Mouse (Mus musculus): ENCODE data around the gene Slitrk2. TPM values are rescaled to one million over a fixed set of nuclear protein-coding genes. Genes with fewer than 3 reads are reported as not detected.

Gene Slitrk2
- polyA plus RNA-seq (2015; fragmentation: Nextera tagmentation; extraction: Ambion mirVana): 1.4 and 1.5 TPM in 2 replicates

DNA sequence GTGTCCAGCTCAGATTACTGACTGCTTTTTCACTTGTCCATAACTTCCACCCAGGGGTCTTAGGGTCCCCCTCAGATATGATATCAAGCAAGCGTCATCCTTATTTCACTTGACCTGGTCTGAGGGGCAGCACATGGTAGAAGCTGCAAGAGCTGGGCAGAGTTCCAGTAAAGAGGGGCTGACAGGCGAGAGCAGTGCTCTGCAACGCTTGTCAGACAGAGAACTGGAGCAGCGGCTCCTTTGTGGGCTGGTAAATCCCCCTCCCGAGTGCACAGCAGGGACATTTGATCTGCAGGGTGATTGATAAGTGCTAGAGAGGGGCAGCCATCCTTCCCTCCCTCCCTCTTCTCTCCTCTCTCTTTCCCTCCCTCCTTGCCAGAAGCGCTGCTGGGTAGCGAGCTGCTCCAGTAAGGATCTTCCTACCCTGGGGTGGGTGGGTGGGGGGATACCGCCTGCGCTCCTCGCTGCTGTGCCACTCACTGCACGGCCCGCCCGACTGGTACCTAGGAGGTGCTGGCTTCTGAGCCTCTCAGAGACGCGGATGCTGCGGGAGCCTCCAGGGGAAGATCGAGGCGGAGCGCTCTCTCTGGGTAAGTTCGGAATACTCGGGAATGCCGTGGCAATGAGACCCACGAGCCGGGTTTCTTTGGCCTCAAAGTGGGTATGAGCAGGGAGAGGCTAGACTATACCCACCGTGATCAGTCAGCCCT lies at the start of gene Slitrk2:
Gene Slitrk2 (plus strand): TSS at position 408 of the 710 bp plus-strand sequence.
- H3K4me2 ChIP-seq (ENCODE audit: low read depth, low read length): peak within 1 kb of the TSS; percentile 55
- H3K36me3 ChIP-seq (ENCODE audit: control insufficient read depth, insufficient read depth, low read length): no peaks in the 10 kb centered on the region
- peak; percentile 29; the same call in 1 of the 2 replicates for ATAC-seq (ENCODE audit: insufficient read depth, low FRiP score)
- no peaks in the 10 kb centered on the region for H3K9me3 ChIP-seq (replicated peaks; ENCODE audit: control insufficient read depth, low read length)
- H3K9ac ChIP-seq (ENCODE audit: low read length): peak within 1 kb of the TSS; percentile 57; the same call in 1 of the 2 replicates
- 10% methylated on average over 25 of the region's 25 CpGs for WGBS
- no peaks in the 10 kb centered on the region for H3K4me1 ChIP-seq (ENCODE audit: control insufficient read depth, insufficient read depth, low read length)
- H3K27ac ChIP-seq (ENCODE audit: low read length): no peak within 1 kb of the TSS
- H3K4me3 ChIP-seq (replicated peaks; ENCODE audit: low read length): peak within 1 kb of the TSS; percentile 36
- H3K27me3 ChIP-seq (ENCODE audit: control insufficient read depth, insufficient read depth, low read length): no peaks in the 10 kb centered on the region

DNA sequence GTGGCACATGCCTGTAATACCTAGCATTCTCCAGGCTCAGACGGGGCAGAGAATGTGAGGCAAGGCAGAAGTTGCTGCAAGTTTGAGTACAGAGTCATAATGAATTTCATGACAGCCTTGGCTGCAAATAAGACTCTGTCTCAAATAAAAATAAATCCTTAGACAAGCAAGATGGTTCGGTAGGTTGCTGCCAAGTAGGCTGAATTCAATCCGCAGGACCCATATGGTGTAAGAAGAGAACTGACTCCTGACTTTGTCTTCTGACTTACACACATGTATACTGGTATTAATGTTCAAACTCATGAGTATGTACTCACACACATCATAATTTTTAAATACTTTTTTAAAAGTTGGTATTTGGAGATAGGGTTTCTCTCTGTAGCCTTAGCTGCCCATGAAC lies 43.6 kb upstream of the Slitrk2 start:
- no peak overlapping the region for H3K4me2 ChIP-seq (ENCODE audit: low read depth, low read length)
- ATAC-seq (ENCODE audit: insufficient read depth, low FRiP score): no peak
- H3K27me3 ChIP-seq (ENCODE audit: control insufficient read depth, insufficient read depth, low read length): no peaks in the 10 kb centered on the region
- H3K4me3 ChIP-seq (replicated peaks; ENCODE audit: low read length): no peak overlapping the region
- H3K27ac ChIP-seq (ENCODE audit: low read length): no peak overlapping the region
- H3K9me3 ChIP-seq (replicated peaks; ENCODE audit: control insufficient read depth, low read length): no peaks in the 10 kb centered on the region; the same call in 1 of the 2 replicates
- no peaks in the 10 kb centered on the region for H3K4me1 ChIP-seq (ENCODE audit: control insufficient read depth, insufficient read depth, low read length)
- 73% methylated on average over 3 of the region's 3 CpGs for WGBS
- no peaks in the 10 kb centered on the region for H3K36me3 ChIP-seq (ENCODE audit: control insufficient read depth, insufficient read depth, low read length)
- no peak overlapping the region for H3K9ac ChIP-seq (ENCODE audit: low read length)

DNA sequence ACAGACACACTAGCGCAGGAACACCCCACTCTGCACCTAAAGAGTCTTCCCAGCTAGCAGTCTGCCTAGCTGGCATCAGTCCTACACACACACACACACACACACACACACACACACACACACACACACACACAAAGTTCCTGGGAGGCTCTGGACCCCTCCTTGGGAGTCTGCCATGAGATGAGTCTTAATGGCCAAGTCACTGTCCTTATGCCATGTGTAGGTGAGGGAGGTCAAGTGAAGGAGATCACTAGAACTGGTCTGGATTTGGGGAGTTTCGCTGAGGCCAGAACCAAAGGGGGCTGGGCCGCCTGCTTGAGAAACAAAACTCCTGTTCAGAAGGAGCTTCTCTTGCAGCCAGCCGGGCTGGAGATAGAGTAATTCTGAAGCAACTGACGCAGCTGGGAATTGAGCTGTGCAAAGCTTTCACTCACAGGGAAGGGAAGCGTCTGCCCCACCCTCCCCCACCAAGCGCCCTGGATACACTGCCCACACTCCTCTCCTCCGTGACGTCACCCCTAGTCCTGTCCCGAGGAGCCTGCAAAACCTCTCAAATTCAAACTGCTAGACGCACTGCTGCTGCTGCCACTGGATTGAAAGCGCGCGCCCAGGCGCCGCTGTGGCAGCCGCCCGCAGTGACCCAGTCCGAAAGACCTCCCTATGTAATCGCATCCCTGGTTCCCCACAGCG lies 3.5 kb downstream of the Slitrk2 start:
- Histone ChIP-seq H3K9ac (ENCODE audit: low read length) (peak overlapping the region; percentile 50; the same call in 1 of the 2 replicates), H3K4me3 (replicated peaks; ENCODE audit: low read length) (peak overlapping the region; percentile 42), H3K36me3 (ENCODE audit: control insufficient read depth, insufficient read depth, low read length) (no peaks in the 10 kb centered on the region), H3K9me3 (replicated peaks; ENCODE audit: control insufficient read depth, low read length) (no peaks in the 10 kb centered on the region), H3K27me3 (ENCODE audit: control insufficient read depth, insufficient read depth, low read length) (no peaks in the 10 kb centered on the region), H3K27ac (ENCODE audit: low read length) (no peak overlapping the region), H3K4me2 (ENCODE audit: low read depth, low read length) (peak overlapping the region; percentile 55), H3K4me1 (ENCODE audit: control insufficient read depth, insufficient read depth, low read length) (no peaks in the 10 kb centered on the region)
- WGBS: 10% methylated on average over 21 of the region's 21 CpGs
- peak; percentile 75 for ATAC-seq (ENCODE audit: insufficient read depth, low FRiP score)

DNA sequence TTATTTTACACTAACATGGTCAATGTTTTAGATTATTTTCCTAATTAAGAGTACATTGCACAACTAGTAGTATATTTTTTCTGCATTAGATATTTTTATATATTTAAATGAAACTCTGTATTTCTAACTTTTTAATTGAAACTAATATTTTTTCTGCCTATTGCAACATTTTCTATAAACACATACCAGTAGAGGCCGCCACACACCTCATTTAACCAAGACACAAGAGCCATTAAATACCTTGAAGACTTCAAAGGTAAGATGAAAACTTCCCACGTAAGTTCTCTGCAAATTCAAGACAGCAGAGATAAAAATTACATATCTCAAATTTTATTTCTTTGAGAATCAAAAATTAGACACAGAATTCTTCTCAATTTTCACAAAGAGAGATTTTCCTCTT lies 8.2 kb downstream of the Slitrk2 start:
- no peaks in the 10 kb centered on the region for H3K4me1 ChIP-seq (ENCODE audit: control insufficient read depth, insufficient read depth, low read length)
- H3K36me3 ChIP-seq (ENCODE audit: control insufficient read depth, insufficient read depth, low read length): no peaks in the 10 kb centered on the region
- no peaks in the 10 kb centered on the region for H3K27me3 ChIP-seq (ENCODE audit: control insufficient read depth, insufficient read depth, low read length)
- no peak overlapping the region for H3K4me3 ChIP-seq (replicated peaks; ENCODE audit: low read length)
- no peak overlapping the region for H3K9ac ChIP-seq (ENCODE audit: low read length)
- no peak overlapping the region for H3K4me2 ChIP-seq (ENCODE audit: low read depth, low read length)
- ATAC-seq (ENCODE audit: insufficient read depth, low FRiP score): no peak
- no peak overlapping the region for H3K27ac ChIP-seq (ENCODE audit: low read length)
- no peaks in the 10 kb centered on the region for H3K9me3 ChIP-seq (replicated peaks; ENCODE audit: control insufficient read depth, low read length)
- 22% methylated on average over 2 of the region's 2 CpGs for WGBS

DNA sequence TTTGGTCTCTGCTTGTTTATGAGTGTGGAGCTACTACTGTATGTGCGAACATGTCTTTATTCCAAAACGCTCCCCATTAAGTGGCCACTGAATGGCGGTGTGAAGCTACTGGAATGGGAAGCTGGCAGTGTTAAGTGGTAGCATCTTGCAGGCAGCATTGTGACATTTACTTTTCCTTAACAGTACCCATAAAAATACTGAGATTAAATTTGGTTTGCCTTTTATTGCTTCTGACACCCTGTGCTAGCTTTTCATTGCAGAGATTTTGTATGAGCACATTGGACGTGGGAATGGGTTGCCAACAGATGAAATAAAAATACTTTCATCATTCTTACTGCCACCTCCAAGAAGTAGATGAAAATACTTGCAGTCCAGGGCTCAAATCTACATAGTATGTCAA lies 27.8 kb downstream of the Slitrk2 start:
- no peak for ATAC-seq (ENCODE audit: insufficient read depth, low FRiP score)
- Histone ChIP-seq H3K36me3 (ENCODE audit: control insufficient read depth, insufficient read depth, low read length) (no peaks in the 10 kb centered on the region), H3K4me1 (ENCODE audit: control insufficient read depth, insufficient read depth, low read length) (no peaks in the 10 kb centered on the region), H3K9ac (ENCODE audit: low read length) (no peak overlapping the region), H3K9me3 (replicated peaks; ENCODE audit: control insufficient read depth, low read length) (no peaks in the 10 kb centered on the region), H3K27ac (ENCODE audit: low read length) (no peak overlapping the region), H3K27me3 (ENCODE audit: control insufficient read depth, insufficient read depth, low read length) (no peaks in the 10 kb centered on the region), H3K4me3 (replicated peaks; ENCODE audit: low read length) (no peak overlapping the region), H3K4me2 (ENCODE audit: low read depth, low read length) (no peak overlapping the region)
- 90% methylated on average over 4 of the region's 4 CpGs for WGBS

DNA sequence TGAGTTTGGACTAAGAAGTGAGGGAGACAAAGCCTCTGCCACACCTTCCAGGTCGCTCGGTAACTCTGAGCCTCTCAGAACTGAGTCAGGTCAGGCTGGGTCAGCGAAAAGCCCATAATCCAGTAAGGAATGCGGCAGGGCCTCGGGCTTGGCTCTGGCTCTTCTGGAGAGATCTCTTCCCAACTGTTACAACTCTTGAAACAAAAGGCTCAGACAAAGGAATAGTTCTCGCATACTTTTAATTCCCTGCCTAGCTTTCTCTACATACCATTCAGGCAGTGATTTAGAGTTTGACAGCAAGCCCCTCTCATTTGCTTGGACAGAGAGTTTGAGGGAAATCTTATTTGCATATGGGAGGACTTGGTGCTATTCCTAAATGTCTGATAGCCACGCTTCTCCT lies 29.5 kb downstream of the Slitrk2 start:
- no peaks in the 10 kb centered on the region for H3K27me3 ChIP-seq (ENCODE audit: control insufficient read depth, insufficient read depth, low read length)
- no peaks in the 10 kb centered on the region for H3K36me3 ChIP-seq (ENCODE audit: control insufficient read depth, insufficient read depth, low read length)
- H3K4me2 ChIP-seq (ENCODE audit: low read depth, low read length): no peak overlapping the region
- 43% methylated on average over 7 of the region's 7 CpGs for WGBS
- H3K4me3 ChIP-seq (replicated peaks; ENCODE audit: low read length): no peak overlapping the region
- H3K9ac ChIP-seq (ENCODE audit: low read length): no peak overlapping the region
- no peaks in the 10 kb centered on the region for H3K4me1 ChIP-seq (ENCODE audit: control insufficient read depth, insufficient read depth, low read length)
- no peaks in the 10 kb centered on the region for H3K9me3 ChIP-seq (replicated peaks; ENCODE audit: control insufficient read depth, low read length)
- H3K27ac ChIP-seq (ENCODE audit: low read length): no peak overlapping the region
- ATAC-seq (ENCODE audit: insufficient read depth, low FRiP score): no peak
